Mouse (Mus musculus): ENCODE results near the gene Gm10638. TPM values are rescaled to one million over a fixed set of nuclear protein-coding genes. Genes with fewer than 3 reads are reported as not detected.

The Gm10638 gene
- total RNA-seq, 1 experiment from 2014 or later: 0.46 TPM

DNA sequence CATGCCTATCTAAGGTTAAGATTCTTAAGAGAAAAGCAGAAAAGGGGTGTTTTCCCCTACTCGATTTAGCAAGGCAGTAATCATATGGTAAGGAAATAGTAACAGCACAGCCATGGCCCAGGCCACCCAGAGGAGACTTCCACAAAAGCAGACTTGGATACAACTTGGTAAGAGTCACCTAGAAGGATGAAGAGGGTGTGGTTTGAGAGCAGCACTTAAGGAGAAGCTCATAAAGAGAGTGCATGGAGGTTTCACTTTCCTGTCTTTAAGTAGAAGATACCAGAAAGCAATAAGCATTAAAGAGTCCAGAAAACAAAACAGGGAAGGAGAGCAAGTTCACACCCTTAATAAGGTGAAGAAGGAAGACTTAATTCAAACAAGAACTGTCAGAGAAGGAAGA is 10.5 kb upstream of the Gm10638 start:
- ATAC-seq (replicated peaks; ENCODE audit: low read depth, poor library complexity, severe bottlenecking): peak; percentile 57; the same call in 1 of the 2 replicates

GRCm38 (mm10) chr8:86735446-86736111 is 9.9 kb upstream of the Gm10638 start:
- ATAC-seq (replicated peaks; ENCODE audit: low read depth, poor library complexity, severe bottlenecking): peak; percentile 70

GRCm38 (mm10) chr8:86740899-86741298 is 4.6 kb upstream of the Gm10638 start:
- no peak for ATAC-seq (replicated peaks; ENCODE audit: low read depth, poor library complexity, severe bottlenecking)

DNA sequence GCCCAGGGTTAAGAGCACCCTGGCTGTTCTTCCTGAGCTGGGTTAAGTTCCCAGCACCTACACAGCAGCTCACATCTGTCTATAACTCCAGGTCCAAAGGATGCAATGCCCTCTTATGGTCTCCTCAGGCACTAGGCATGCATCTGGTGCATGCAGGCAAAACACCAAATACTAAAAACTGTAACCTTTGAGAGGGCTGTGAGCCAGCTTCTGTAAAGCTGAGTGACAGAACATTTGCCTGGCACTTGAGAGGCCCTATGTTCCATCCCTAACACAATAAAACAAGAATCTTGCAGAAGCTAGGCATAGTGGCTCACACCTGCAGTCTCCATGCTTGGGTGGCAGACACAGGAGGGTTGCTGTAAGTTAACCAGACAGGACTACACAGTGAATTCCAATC is 3.9 kb upstream of the Gm10638 start:
- ATAC-seq (replicated peaks; ENCODE audit: low read depth, poor library complexity, severe bottlenecking): no peak

- ATAC-seq (replicated peaks; ENCODE audit: low read depth, poor library complexity, severe bottlenecking): no peak
Measured at GRCm38 (mm10) chr8:86742605-86743345, 2.7 kb upstream of the Gm10638 start.

DNA sequence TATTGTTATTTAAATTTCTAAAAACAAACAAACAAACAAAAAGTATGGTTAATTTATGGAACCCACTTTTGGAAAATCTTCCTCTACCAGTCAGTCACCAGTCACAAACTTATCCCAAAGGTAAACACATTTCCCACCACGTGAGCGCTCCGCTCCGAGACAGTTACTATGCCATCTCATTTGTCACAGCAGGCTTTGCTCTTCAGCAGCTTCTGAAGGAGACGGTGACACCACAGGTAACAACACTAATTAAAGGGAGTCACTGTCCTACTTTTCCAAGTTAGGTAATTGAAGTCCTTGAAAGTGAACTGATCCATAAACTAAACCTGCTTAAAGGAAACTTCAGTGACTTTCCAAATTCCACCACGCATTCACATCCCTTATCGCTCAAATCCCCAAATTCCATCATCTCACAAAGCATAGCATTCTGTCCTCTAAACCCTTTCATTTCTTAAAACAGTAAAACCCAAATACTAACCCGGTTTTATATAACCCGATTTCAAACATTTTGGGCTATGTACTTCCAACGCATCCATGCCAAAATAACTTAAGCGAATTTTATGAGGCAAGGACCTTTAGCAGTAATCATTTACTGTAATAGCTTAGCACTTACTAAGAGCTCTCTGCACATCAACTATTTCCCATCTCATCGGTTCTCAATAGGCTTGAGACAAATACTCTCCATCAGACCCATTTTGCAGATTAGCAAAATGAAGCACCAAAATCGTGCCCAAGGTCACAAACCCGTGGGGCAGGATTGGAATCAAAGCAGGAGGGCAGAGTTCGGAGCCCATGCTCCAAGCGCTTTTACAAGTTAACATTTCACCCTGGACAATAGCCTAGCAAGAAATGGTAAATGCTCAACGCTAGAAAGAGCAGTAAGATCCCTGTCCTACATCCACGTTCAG is 932 bp upstream of the Gm10638 start:
- no peak for ATAC-seq (replicated peaks; ENCODE audit: low read depth, poor library complexity, severe bottlenecking)

DNA sequence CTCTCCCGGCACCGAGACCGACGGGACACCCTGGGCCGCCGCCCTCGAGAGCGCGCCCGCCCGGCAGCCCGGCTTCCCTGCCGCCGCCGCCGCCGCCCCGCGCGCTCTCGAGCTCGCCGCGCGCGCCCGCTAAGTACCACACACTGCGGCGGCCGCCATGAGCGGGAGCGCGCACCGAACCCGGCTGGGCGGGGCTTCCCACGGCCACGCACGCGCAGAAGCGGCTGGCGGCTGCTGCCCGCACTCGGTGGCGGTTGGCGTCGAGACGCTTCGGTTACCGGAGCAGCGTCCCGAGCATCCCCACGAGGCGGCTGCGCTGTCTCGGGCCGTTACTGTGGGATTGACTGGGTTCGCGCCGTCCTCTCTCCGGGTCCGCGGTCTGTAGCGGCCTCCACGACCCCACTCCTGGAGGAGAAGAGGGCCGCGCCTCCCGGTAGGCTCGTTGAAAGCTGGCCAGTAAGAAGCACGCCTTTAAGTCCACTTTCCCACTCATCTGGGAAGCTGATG is 489 bp downstream of the Gm10638 start:
- peak; percentile 65 for ATAC-seq (replicated peaks; ENCODE audit: low read depth, poor library complexity, severe bottlenecking)

- peak; percentile 30 for ATAC-seq (replicated peaks; ENCODE audit: low read depth, poor library complexity, severe bottlenecking)
Measured at GRCm38 (mm10) chr8:86746511-86746910, 1.0 kb downstream of the Gm10638 start.

DNA sequence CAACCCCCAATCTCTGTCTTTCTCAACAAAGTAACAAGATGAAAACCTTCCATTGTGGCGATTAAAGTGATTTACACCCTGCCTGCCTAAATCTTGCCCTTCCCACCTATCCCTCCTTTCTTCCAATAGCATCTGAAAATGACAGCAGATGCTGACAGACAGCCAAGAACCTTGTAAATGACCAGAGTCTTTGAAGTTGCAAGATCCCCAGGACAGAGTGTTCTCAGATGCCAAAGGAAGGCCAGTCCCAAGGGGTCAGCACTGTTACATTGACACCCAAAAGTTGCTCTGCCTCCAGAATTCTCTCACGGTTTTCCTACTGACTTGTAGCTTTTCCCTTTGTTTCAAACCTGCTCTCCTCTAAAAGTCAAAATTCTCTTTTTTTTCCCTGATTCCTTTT is 4.3 kb downstream of the Gm10638 start:
- no peak for ATAC-seq (replicated peaks; ENCODE audit: low read depth, poor library complexity, severe bottlenecking)

- ATAC-seq (replicated peaks; ENCODE audit: low read depth, poor library complexity, severe bottlenecking): peak; percentile 34; the same call in 1 of the 2 replicates
Measured at GRCm38 (mm10) chr8:86756948-86757733, 11.6 kb downstream of the Gm10638 start.

- ATAC-seq (replicated peaks; ENCODE audit: low read depth, poor library complexity, severe bottlenecking): 0 out of 2 replicates have a peak, but pooled peaks have one; percentile 31
Measured at GRCm38 (mm10) chr8:86758651-86759050, 13.2 kb downstream of the Gm10638 start.

GRCm38 (mm10) chr8:86759090-86759491 is 13.6 kb downstream of the Gm10638 start:
- peak; percentile 48; the same call in 1 of the 2 replicates for ATAC-seq (replicated peaks; ENCODE audit: low read depth, poor library complexity, severe bottlenecking)

GRCm38 (mm10) chr8:86760746-86761145 is 15.2 kb downstream of the Gm10638 start:
- ATAC-seq (replicated peaks; ENCODE audit: low read depth, poor library complexity, severe bottlenecking): no peak

- ATAC-seq (replicated peaks; ENCODE audit: low read depth, poor library complexity, severe bottlenecking): no peak
Measured at GRCm38 (mm10) chr8:86762806-86763205, 17.3 kb downstream of the Gm10638 start.

DNA sequence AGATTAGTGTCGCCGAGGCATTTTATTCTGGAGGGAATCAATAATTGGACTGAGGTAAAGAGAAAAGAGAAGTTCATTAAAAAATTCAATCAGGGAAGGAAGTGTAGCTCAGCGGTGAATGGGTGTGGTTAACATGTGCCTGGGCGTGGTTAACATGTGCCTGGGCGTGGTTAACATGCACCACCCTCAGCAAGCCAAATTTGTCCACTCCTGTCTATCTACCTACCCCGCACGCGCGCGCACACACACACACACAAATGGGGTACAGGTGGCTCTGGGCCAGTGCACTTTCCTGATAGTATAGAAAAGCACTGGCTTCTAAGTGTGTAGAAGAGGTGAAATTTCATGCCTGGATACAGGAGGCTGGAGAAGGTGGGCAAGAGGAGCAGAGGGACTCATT is 19.7 kb downstream of the Gm10638 start:
- peak; percentile 82 for ATAC-seq (replicated peaks; ENCODE audit: low read depth, poor library complexity, severe bottlenecking)

DNA sequence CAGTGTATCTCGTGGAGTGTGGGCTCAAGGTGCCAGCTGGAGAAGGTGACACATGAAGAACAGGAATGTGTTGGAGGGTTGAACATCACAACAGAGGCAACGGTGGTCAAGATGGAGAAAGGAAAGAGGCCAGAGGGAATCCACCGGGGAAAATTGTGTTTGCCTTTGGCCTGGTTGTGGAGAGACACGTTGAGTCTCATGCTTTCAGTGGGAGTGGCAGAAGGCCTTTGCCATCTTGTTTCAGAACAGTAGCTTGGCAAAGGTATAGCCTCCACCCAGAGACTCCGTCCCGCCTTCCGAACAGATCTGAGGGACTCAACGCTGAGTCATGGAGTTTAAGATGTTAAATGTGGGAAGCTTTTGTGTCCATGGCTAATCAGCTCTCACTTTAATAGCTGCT is 20.2 kb downstream of the Gm10638 start:
- ATAC-seq (replicated peaks; ENCODE audit: low read depth, poor library complexity, severe bottlenecking): no peak

DNA sequence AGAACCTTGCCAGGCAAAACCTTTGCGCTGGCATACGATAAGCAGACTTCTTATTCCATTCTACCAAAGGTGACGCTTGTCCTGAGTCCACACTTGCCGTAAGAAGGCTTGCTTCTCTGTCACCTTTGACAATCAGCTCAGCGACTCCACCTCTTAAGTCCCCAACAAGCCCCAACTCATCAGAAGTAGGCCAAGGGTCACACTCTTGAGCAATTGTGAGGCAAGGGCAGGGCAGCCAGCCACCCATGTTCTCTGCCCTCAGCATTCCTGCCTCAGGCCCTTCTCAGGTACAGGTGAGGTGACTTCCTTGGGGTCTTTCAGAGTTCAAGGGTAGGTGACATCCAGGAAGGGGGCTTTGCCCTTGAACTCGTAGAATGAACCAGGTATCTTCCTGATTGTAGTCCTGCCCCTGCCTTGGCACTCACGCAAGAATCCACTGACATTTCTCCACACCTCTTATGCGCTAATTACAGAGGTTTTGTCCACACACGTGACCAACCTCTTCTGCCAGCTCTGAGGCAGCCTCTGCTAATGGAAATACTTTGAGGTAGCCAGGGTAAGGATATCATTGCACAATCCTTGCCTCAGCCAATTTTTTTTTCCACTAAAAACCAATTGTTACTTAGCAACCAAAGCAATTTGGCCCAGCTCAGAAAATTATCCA is 21.2 kb downstream of the Gm10638 start:
- ATAC-seq (replicated peaks; ENCODE audit: low read depth, poor library complexity, severe bottlenecking): peak; percentile 28; the same call in 1 of the 2 replicates

- ATAC-seq (replicated peaks; ENCODE audit: low read depth, poor library complexity, severe bottlenecking): no peak
Measured at GRCm38 (mm10) chr8:86768499-86768898, 23.0 kb downstream of the Gm10638 start.

All from common myeloid progenitor, adult 5-6 weeks (primary cell).